Mouse (Mus musculus): ENCODE measurements around the gene Cept1. TPM values are rescaled to one million over a fixed set of nuclear protein-coding genes. Genes with fewer than 3 reads are reported as not detected.

Gene Cept1
- polyA plus RNA-seq, 1 experiment from 2014 or later = 50.6 TPM

GRCm38 (mm10) chr3:106476863-106477262 is 70.7 kb downstream of the Cept1 start:
- Histone ChIP-seq H3K4me3 (replicated peaks) (no peak overlapping the region), H3K27me3 (peaks cover 7% of the 10 kb centered on the region), H3K4me1 (replicated peaks) (no peaks in the 10 kb centered on the region), H3K36me3 (no peaks in the 10 kb centered on the region), H3K9ac (replicated peaks) (no peak overlapping the region), H3K4me2 (no peak overlapping the region), H3K9me3 (no peaks in the 10 kb centered on the region), H3K27ac (no peak overlapping the region)
- no peak for ATAC-seq (ENCODE audit: insufficient number of reproducible peaks, insufficient read depth, low FRiP score, low TSS enrichment, low read depth)
- 87% methylated on average over 1 of the region's 1 CpGs for WGBS

- no peaks in the 10 kb centered on the region for H3K27me3 ChIP-seq
- no peak overlapping the region for H3K4me3 ChIP-seq (replicated peaks)
- 86% methylated on average over 4 of the region's 4 CpGs for WGBS
- no peaks in the 10 kb centered on the region for H3K4me1 ChIP-seq (replicated peaks)
- no peaks in the 10 kb centered on the region for H3K36me3 ChIP-seq
- no peak for ATAC-seq (ENCODE audit: insufficient number of reproducible peaks, insufficient read depth, low FRiP score, low TSS enrichment, low read depth)
- no peak overlapping the region for H3K27ac ChIP-seq
- H3K4me2 ChIP-seq = no peak overlapping the region
- H3K9me3 ChIP-seq = no peaks in the 10 kb centered on the region
- no peak overlapping the region for H3K9ac ChIP-seq (replicated peaks)
Observed at GRCm38 (mm10) chr3:106474210-106474609, 73.4 kb downstream of the Cept1 start.

GRCm38 (mm10) chr3:106464750-106465149 is 82.9 kb downstream of the Cept1 start:
- no peaks in the 10 kb centered on the region for H3K27me3 ChIP-seq
- H3K27ac ChIP-seq = no peak overlapping the region
- H3K4me2 ChIP-seq = no peak overlapping the region
- no peak overlapping the region for H3K4me3 ChIP-seq (replicated peaks)
- no peaks in the 10 kb centered on the region for H3K9me3 ChIP-seq
- no peaks in the 10 kb centered on the region for H3K36me3 ChIP-seq
- no peak overlapping the region for H3K9ac ChIP-seq (replicated peaks)
- no peaks in the 10 kb centered on the region for H3K4me1 ChIP-seq (replicated peaks)
- no peak for ATAC-seq (ENCODE audit: insufficient number of reproducible peaks, insufficient read depth, low FRiP score, low TSS enrichment, low read depth)
- 81% methylated on average over 1 of the region's 1 CpGs for WGBS

GRCm38 (mm10) chr3:106462493-106462892 is 85.1 kb downstream of the Cept1 start:
- Histone ChIP-seq H3K4me3 (replicated peaks) (no peak overlapping the region), H3K27ac (no peak overlapping the region), H3K9me3 (no peaks in the 10 kb centered on the region), H3K9ac (replicated peaks) (no peak overlapping the region), H3K4me1 (replicated peaks) (no peaks in the 10 kb centered on the region), H3K36me3 (no peaks in the 10 kb centered on the region), H3K4me2 (no peak overlapping the region), H3K27me3 (no peaks in the 10 kb centered on the region)
- no peak for ATAC-seq (ENCODE audit: insufficient number of reproducible peaks, insufficient read depth, low FRiP score, low TSS enrichment, low read depth)
- WGBS = 72% methylated on average over 3 of the region's 3 CpGs

- H3K4me1 ChIP-seq (replicated peaks) = no peaks in the 10 kb centered on the region
- no peak for ATAC-seq (ENCODE audit: insufficient number of reproducible peaks, insufficient read depth, low FRiP score, low TSS enrichment, low read depth)
- H3K9me3 ChIP-seq = no peaks in the 10 kb centered on the region
- H3K27me3 ChIP-seq = no peaks in the 10 kb centered on the region
- no peak overlapping the region for H3K4me2 ChIP-seq
- 90% methylated on average over 2 of the region's 2 CpGs for WGBS
- no peaks in the 10 kb centered on the region for H3K36me3 ChIP-seq
- no peak overlapping the region for H3K9ac ChIP-seq (replicated peaks)
- no peak overlapping the region for H3K4me3 ChIP-seq (replicated peaks)
- H3K27ac ChIP-seq = no peak overlapping the region
Observed at GRCm38 (mm10) chr3:106462059-106462470, 85.5 kb downstream of the Cept1 start.

GRCm38 (mm10) chr3:106457298-106457869 is 90.2 kb downstream of the Cept1 start:
- Histone ChIP-seq H3K9ac (replicated peaks) (no peak overlapping the region), H3K9me3 (no peaks in the 10 kb centered on the region), H3K36me3 (no peaks in the 10 kb centered on the region), H3K4me3 (replicated peaks) (no peak overlapping the region), H3K4me1 (replicated peaks) (no peaks in the 10 kb centered on the region), H3K4me2 (no peak overlapping the region), H3K27ac (no peak overlapping the region), H3K27me3 (no peaks in the 10 kb centered on the region)
- no peak for ATAC-seq (ENCODE audit: insufficient number of reproducible peaks, insufficient read depth, low FRiP score, low TSS enrichment, low read depth)
- 89% methylated on average over 2 of the region's 2 CpGs for WGBS

GRCm38 (mm10) chr3:106452616-106453015 is 95.0 kb downstream of the Cept1 start:
- no peaks in the 10 kb centered on the region for H3K4me1 ChIP-seq (replicated peaks)
- H3K4me3 ChIP-seq (replicated peaks) = no peak overlapping the region
- no peak overlapping the region for H3K9ac ChIP-seq (replicated peaks)
- no peaks in the 10 kb centered on the region for H3K36me3 ChIP-seq
- no peak overlapping the region for H3K27ac ChIP-seq
- ATAC-seq (ENCODE audit: insufficient number of reproducible peaks, insufficient read depth, low FRiP score, low TSS enrichment, low read depth) = no peak
- no peak overlapping the region for H3K4me2 ChIP-seq
- H3K9me3 ChIP-seq = no peaks in the 10 kb centered on the region
- no peaks in the 10 kb centered on the region for H3K27me3 ChIP-seq
- 75% methylated on average over 4 of the region's 4 CpGs for WGBS

Other genes starting within 250 kb of the Cept1 start
- not detected in 2 replicates for gene Chil6, start 141.6 kb downstream of the Cept1 start, polyA plus RNA-seq (2016; fragmentation: Nextera tagmentation; extraction: Ambion mirVana)
- 1.7 and 1.8 TPM in 2 replicates for gene Dennd2d, start 65.4 kb downstream of the Cept1 start, polyA plus RNA-seq (2016; fragmentation: Nextera tagmentation; extraction: Ambion mirVana)
- 39.6 and 40.2 TPM in 2 replicates for gene Dram2, start within 50 bp of the Cept1 start, polyA plus RNA-seq (2016; fragmentation: Nextera tagmentation; extraction: Ambion mirVana)
- gene Lrif1, start 137.2 kb upstream of the Cept1 start, polyA plus RNA-seq (2016; fragmentation: Nextera tagmentation; extraction: Ambion mirVana) = 14.4 and 15.8 TPM in 2 replicates
- gene Cd53, start 242.3 kb upstream of the Cept1 start, polyA plus RNA-seq (2016; fragmentation: Nextera tagmentation; extraction: Ambion mirVana) = 3.0 and 3.5 TPM in 2 replicates